Mouse (Mus musculus) erythroblast, adult 5-6 weeks (primary cell): ENCODE measurements around the gene Hdgfl3. TPM values are rescaled to one million over a fixed set of nuclear protein-coding genes. Genes with fewer than 3 reads are reported as not detected.

Experiments
- ATAC-seq: replicated peaks from 2 replicates; pipeline ENCODE4 v1.8.0; 2016; ENCODE audit warnings: moderate number of reproducible peaks, mild to moderate bottlenecking, moderate TSS enrichment, inconsistent platforms; ENCODE audit not compliant: poor library complexity, low FRiP score, severe bottlenecking
- total RNA-seq, 2 experiments: library from RNA; stranded (forward) in 1 of 2; stranded (reverse) in 1 of 2; fragments of 150-400 nt in 1 of 2; fragments of 200-764, 138-1000 nt in 1 of 2; gene quantifications; 2 replicates each; pipeline versions ENCODE4 v1.2.3 to v1.2.4; 2015 to 2017; ENCODE audit warnings: low replicate concordance in 2 of 2

Hdgfl3 gene
- total RNA-seq, 2 experiments from 2014 or later = not detected

DNA sequence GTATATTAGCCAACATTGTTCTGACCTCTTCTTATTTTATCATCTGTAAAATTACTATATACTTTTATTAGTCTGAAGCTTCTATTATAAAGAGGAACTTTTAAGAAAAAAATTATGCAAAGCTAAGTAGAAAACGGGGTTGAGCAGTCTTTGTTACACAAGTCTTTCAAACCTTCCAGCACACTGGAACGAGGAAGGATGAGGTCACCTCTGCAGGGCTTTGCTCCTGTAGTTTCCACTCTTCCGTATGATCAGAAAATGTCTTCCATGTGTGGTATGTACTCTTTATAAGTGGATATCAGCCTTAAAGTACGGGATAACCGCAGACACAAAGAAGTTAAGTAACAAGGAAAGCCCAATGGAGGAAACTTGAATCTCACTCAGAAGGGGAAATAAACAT, 98.8 kb downstream of the Hdgfl3 start:
- no peak for ATAC-seq

DNA sequence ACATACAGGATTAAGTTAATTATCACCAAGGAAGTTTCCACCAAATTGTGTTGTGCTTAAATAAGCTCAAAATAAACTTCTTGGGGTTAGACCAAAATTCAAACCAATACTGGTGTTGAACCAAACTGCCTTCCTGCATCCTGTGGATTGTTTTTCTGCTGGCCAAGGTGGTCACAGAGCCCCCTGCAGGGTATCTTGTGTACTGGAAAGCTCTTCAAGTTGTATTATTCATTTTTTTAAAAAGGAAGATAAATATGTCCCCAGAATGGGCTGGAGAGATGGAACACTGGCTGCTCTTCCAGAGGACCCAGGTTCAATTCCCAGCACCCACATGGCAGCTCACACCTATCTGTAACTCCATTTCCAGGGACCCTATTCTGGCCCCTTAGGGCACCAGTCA, 99.4 kb downstream of the Hdgfl3 start:
- ATAC-seq = no peak

Other genes starting within 250 kb of the Hdgfl3 start
- gene Homer2, start 226.9 kb downstream of the Hdgfl3 start, total RNA-seq (2015; ENCODE audit: low replicate concordance) = not detected in 2 replicates
- gene Homer2, start 226.9 kb downstream of the Hdgfl3 start, total RNA-seq (2017; ENCODE audit: low replicate concordance) = 0.56 TPM in 1 of 2 replicates, not detected in the other
- 66.9 and 73.1 TPM in 2 replicates for gene Ramac, start 171.5 kb downstream of the Hdgfl3 start, total RNA-seq (2015; ENCODE audit: low replicate concordance)
- 76.3 and 79.9 TPM in 2 replicates for gene Ramac, start 171.5 kb downstream of the Hdgfl3 start, total RNA-seq (2017; ENCODE audit: low replicate concordance)
- gene 3110040N11Rik, start 145.0 kb downstream of the Hdgfl3 start, total RNA-seq (2015; ENCODE audit: low replicate concordance) = 29.3 TPM in 1 of 2 replicates, not detected in the other
- 0.51 and 28.7 TPM in 2 replicates for gene 3110040N11Rik, start 145.0 kb downstream of the Hdgfl3 start, total RNA-seq (2017; ENCODE audit: low replicate concordance)
- 12.7 and 16.9 TPM in 2 replicates for gene Btbd1, start 105.0 kb downstream of the Hdgfl3 start, total RNA-seq (2015; ENCODE audit: low replicate concordance)
- gene Btbd1, start 105.0 kb downstream of the Hdgfl3 start, total RNA-seq (2017; ENCODE audit: low replicate concordance) = 23.1 and 39.8 TPM in 2 replicates
- not detected in 2 replicates for gene Gm10160, start 78.7 kb downstream of the Hdgfl3 start, total RNA-seq (2015; ENCODE audit: low replicate concordance)
- gene Gm10160, start 78.7 kb downstream of the Hdgfl3 start, total RNA-seq (2017; ENCODE audit: low replicate concordance) = not detected in 2 replicates
- 35.3 and 48.8 TPM in 2 replicates for gene Tm6sf1, start 75.5 kb downstream of the Hdgfl3 start, total RNA-seq (2015; ENCODE audit: low replicate concordance)
- 37.1 and 44.6 TPM in 2 replicates for gene Tm6sf1, start 75.5 kb downstream of the Hdgfl3 start, total RNA-seq (2017; ENCODE audit: low replicate concordance)
- not detected in 2 replicates for gene Bnc1, start 57.8 kb upstream of the Hdgfl3 start, total RNA-seq (2015; ENCODE audit: low replicate concordance)
- not detected in 2 replicates for gene Bnc1, start 57.8 kb upstream of the Hdgfl3 start, total RNA-seq (2017; ENCODE audit: low replicate concordance)
- gene Sh3gl3, start 239.4 kb upstream of the Hdgfl3 start, total RNA-seq (2015; ENCODE audit: low replicate concordance) = not detected in 2 replicates
- not detected in 2 replicates for gene Sh3gl3, start 239.4 kb upstream of the Hdgfl3 start, total RNA-seq (2017; ENCODE audit: low replicate concordance)